Mouse (Mus musculus) limb, embryonic 14.5 days (tissue): ENCODE results near the gene Phc2. TPM values are rescaled to one million over a fixed set of nuclear protein-coding genes. Genes with fewer than 3 reads are reported as not detected.

ENCODE experiments used
- ATAC-seq: fragments of 200-750 bp; cut with Nextera tagmentation; 2 replicates; pipeline ENCODE4 v1.8.0; 2017; ENCODE audit warnings: low read depth, moderate number of reproducible peaks, moderate TSS enrichment; ENCODE audit not compliant: low FRiP score
- DNase-seq: peaks from one replicate; pipeline ENCODE4 v3.0.0-alpha.2; 2015; ENCODE audit warnings: low spot score
- H3K27ac ChIP-seq: fragments of 300-500 bp; sonication (generic); replicated peaks from 2 replicates; pipeline ENCODE4 v1.5.1; 2014; ENCODE audit warnings: low read depth, mild to moderate bottlenecking, low read length, moderate library complexity, mixed read lengths
- H3K27me3 ChIP-seq: fragments of 300-500 bp; sonication (generic); 2 replicates; pipeline ENCODE4 v1.6.1; 2014; ENCODE audit warnings: low read length, mixed read lengths; ENCODE audit not compliant: control insufficient read depth, insufficient read depth
- H3K36me3 ChIP-seq: fragments of 300-500 bp; sonication (generic); 2 replicates; pipeline ENCODE4 v1.6.1; 2014; ENCODE audit warnings: mild to moderate bottlenecking, low read length, moderate library complexity, mixed read lengths; ENCODE audit not compliant: control insufficient read depth, insufficient read depth
- H3K4me1 ChIP-seq: fragments of 300-500 bp; sonication (generic); 2 replicates; pipeline ENCODE4 v1.6.1; 2014; ENCODE audit warnings: antibody characterized with exemption, low read length, mixed read lengths; ENCODE audit not compliant: control insufficient read depth, insufficient read depth
- H3K4me2 ChIP-seq: fragments of 300-500 bp; sonication (generic); replicated peaks from 2 replicates; pipeline ENCODE4 v1.6.1; 2014; ENCODE audit warnings: low read depth, mild to moderate bottlenecking, low read length, moderate library complexity; ENCODE audit not compliant: severe bottlenecking
- H3K4me3 ChIP-seq: fragments of 300-500 bp; sonication (generic); replicated peaks from 2 replicates; pipeline ENCODE4 v1.5.1; 2014; ENCODE audit warnings: low read length
- H3K9ac ChIP-seq: fragments of 300-500 bp; sonication (generic); 2 replicates; pipeline ENCODE4 v1.6.1; 2014; ENCODE audit warnings: mild to moderate bottlenecking, low read depth, low read length, moderate library complexity; ENCODE audit not compliant: severe bottlenecking
- H3K9me3 ChIP-seq: fragments of 300-500 bp; sonication (generic); 2 replicates; pipeline ENCODE4 v1.6.1; 2016; ENCODE audit warnings: low read length; ENCODE audit not compliant: control insufficient read depth
- POLR2A ChIP-seq: fragments of 200-500 bp; IDR thresholded peaks from 2 replicates; pipeline ENCODE4 v1.8.0; 2012; ENCODE audit warnings: inconsistent platforms, mild to moderate bottlenecking, moderate library complexity, borderline replicate concordance; ENCODE audit not compliant: insufficient read depth, insufficient read length; ENCODE audit errors: extremely low read depth
- WGBS: fragments of 180-500 bp; shearing (Covaris S2); extraction: QIAGEN DNeasy Blood & Tissue Kit; methylation state at CpG from one replicate; pipeline ENCODE4 v1.1.7; 2014; 5-methylcytosine and 5-hydroxymethylcytosine counted together
- polyA plus RNA-seq, 2 experiments: library from polyadenylated mRNA; depleted of rRNA in 1 of 2; stranded (reverse) in 1 of 2; unstranded in 1 of 2; fragments of >200 nt; fragmentation: Nextera tagmentation in 1 of 2; extraction: Ambion mirVana in 1 of 2; gene quantifications; 2 replicates each; pipeline versions ENCODE4 v1.2.1 to v1.2.3; 2012 to 2014

Phc2 gene
- polyA plus RNA-seq, 2 experiments, result 69.8 to 103 TPM

- Histone ChIP-seq H3K4me1 (peaks cover 9% of the 10 kb centered on the region), H3K27me3 (no peaks in the 10 kb centered on the region), H3K27ac (no peak overlapping the region), H3K4me3 (no peak overlapping the region), H3K4me2 (no peak overlapping the region), H3K36me3 (no peaks in the 10 kb centered on the region; the same call in 1 of the 2 replicates), H3K9me3 (no peaks in the 10 kb centered on the region), H3K9ac (no peak overlapping the region)
- no peak for DNase-seq
- TF ChIP-seq POLR2A, result no peak
- ATAC-seq, result no peak
- 60% methylated on average over 4 of the region's 4 CpGs for WGBS
Measured at GRCm38 (mm10) chr4:128707384-128707783, 52.9 kb downstream of the Phc2 start.

GRCm38 (mm10) chr4:128709061-128709780, 54.7 kb downstream of the Phc2 start:
- WGBS, result 87% methylated on average over 15 of the region's 15 CpGs
- Histone ChIP-seq H3K9me3 (no peaks in the 10 kb centered on the region), H3K36me3 (no peaks in the 10 kb centered on the region; the same call in 1 of the 2 replicates), H3K9ac (no peak overlapping the region), H3K27ac (no peak overlapping the region), H3K27me3 (no peaks in the 10 kb centered on the region), H3K4me3 (no peak overlapping the region), H3K4me1 (peaks cover 9% of the 10 kb centered on the region), H3K4me2 (no peak overlapping the region)
- no peak for TF ChIP-seq POLR2A
- ATAC-seq, result no peak
- no peak for DNase-seq

- no peak for DNase-seq
- TF ChIP-seq POLR2A, result no peak
- Histone ChIP-seq H3K4me1 (peaks cover 9% of the 10 kb centered on the region), H3K9ac (no peak overlapping the region), H3K4me3 (no peak overlapping the region), H3K36me3 (no peaks in the 10 kb centered on the region; the same call in 1 of the 2 replicates), H3K27ac (no peak overlapping the region), H3K9me3 (no peaks in the 10 kb centered on the region), H3K27me3 (no peaks in the 10 kb centered on the region), H3K4me2 (no peak overlapping the region)
- WGBS, result 84% methylated on average over 12 of the region's 12 CpGs
- ATAC-seq, result no peak
Measured at GRCm38 (mm10) chr4:128709781-128710166, 55.3 kb downstream of the Phc2 start.

DNA sequence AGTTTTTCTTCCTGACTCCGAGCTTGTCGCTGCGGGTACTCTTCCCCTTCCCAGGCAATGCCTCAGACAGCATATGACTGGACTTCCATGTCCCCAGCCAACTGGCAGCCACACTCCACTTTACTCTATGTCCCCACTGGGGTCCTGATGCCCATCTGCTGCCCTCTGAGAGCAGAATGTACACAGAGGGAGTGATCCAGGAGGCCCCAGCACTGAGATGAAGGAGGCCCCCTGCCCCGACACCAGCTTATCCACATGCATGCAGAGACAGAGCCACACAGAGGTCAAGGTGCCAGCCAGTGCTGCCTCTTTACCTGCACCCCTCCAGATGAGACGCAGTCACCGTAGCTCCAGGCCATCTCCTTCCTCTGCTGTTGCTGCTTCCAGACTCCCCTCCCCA, 55.8 kb downstream of the Phc2 start:
- no peak for TF ChIP-seq POLR2A
- Histone ChIP-seq H3K27me3 (no peaks in the 10 kb centered on the region), H3K36me3 (no peaks in the 10 kb centered on the region; the same call in 1 of the 2 replicates), H3K9ac (no peak overlapping the region), H3K9me3 (no peaks in the 10 kb centered on the region), H3K4me3 (no peak overlapping the region), H3K4me2 (no peak overlapping the region), H3K4me1 (peaks cover 14% of the 10 kb centered on the region), H3K27ac (no peak overlapping the region)
- no peak for DNase-seq
- 87% methylated on average over 6 of the region's 6 CpGs for WGBS
- ATAC-seq, result no peak

GRCm38 (mm10) chr4:128710800-128711199, 56.3 kb downstream of the Phc2 start:
- no peak overlapping the region for H3K9ac ChIP-seq
- no peaks in the 10 kb centered on the region for H3K9me3 ChIP-seq
- no peak for ATAC-seq
- no peak for DNase-seq
- no peak overlapping the region for H3K27ac ChIP-seq
- H3K4me3 ChIP-seq, result no peak overlapping the region
- H3K36me3 ChIP-seq, result no peaks in the 10 kb centered on the region; the same call in 1 of the 2 replicates
- WGBS, result 79% methylated on average over 9 of the region's 9 CpGs
- TF ChIP-seq POLR2A, result no peak
- peaks cover 19% of the 10 kb centered on the region for H3K4me1 ChIP-seq
- no peaks in the 10 kb centered on the region for H3K27me3 ChIP-seq
- no peak overlapping the region for H3K4me2 ChIP-seq
